Mouse (Mus musculus) limb, embryonic 12.5 days (tissue): ENCODE measurements around the gene Smim14. TPM values are rescaled to one million over a fixed set of nuclear protein-coding genes. Genes with fewer than 3 reads are reported as not detected.

Experiments used
- ATAC-seq: fragments of 200-750 bp; cut with Nextera tagmentation; 2 replicates; pipeline ENCODE4 v1.8.0; 2017; ENCODE audit warnings: low read depth, moderate TSS enrichment; ENCODE audit not compliant: insufficient number of reproducible peaks, insufficient read depth, low FRiP score, low TSS enrichment
- H3K27ac ChIP-seq: fragments of 300-500 bp; sonication (generic); 2 replicates; pipeline ENCODE4 v1.5.1; 2016; ENCODE audit warnings: mild to moderate bottlenecking, moderate library complexity
- H3K27me3 ChIP-seq: fragments of 300-500 bp; sonication (generic); 2 replicates; pipeline ENCODE4 v1.6.1; 2016; ENCODE audit warnings: mild to moderate bottlenecking, moderate library complexity
- H3K36me3 ChIP-seq: fragments of 300-500 bp; sonication (generic); 2 replicates; pipeline ENCODE4 v1.6.1; 2016; ENCODE audit warnings: mild to moderate bottlenecking, moderate library complexity
- H3K4me1 ChIP-seq: fragments of 300-500 bp; sonication (generic); replicated peaks from 2 replicates; pipeline ENCODE4 v1.6.1; 2016
- H3K4me2 ChIP-seq: fragments of 300-500 bp; sonication (generic); 2 replicates; pipeline ENCODE4 v1.6.1; 2016; ENCODE audit warnings: mild to moderate bottlenecking, moderate library complexity
- H3K4me3 ChIP-seq: fragments of 300-500 bp; sonication (generic); replicated peaks from 2 replicates; pipeline ENCODE4 v1.5.1; 2016; ENCODE audit warnings: mild to moderate bottlenecking
- H3K9ac ChIP-seq: fragments of 300-500 bp; sonication (generic); replicated peaks from 2 replicates; pipeline ENCODE4 v1.6.1; 2016; ENCODE audit warnings: mild to moderate bottlenecking, moderate library complexity
- H3K9me3 ChIP-seq: fragments of 300-500 bp; sonication (generic); 2 replicates; pipeline ENCODE4 v1.6.1; 2016; ENCODE audit warnings: mild to moderate bottlenecking, moderate library complexity
- WGBS: fragments of 180-500 bp; shearing (Covaris S2); methylation state at CpG from one replicate; pipeline ENCODE4 v1.1.7; 2016; 5-methylcytosine and 5-hydroxymethylcytosine counted together
- polyA plus RNA-seq: library from polyadenylated mRNA; unstranded; fragments of >200 nt; fragmentation: Nextera tagmentation; extraction: Ambion mirVana; gene quantifications from 2 replicates; pipeline ENCODE4 v1.2.1, GENCODE M21; 2016

Smim14 gene
- 106 and 116 TPM in 2 replicates for polyA plus RNA-seq

- WGBS: under 1% methylated on average over 66 of the region's 66 CpGs
- peak; percentile 97 for ATAC-seq
- Histone ChIP-seq H3K36me3 (peaks cover 5% of the 10 kb centered on the region; the same call in 1 of the 2 replicates), H3K4me3 (peak within 1 kb of the TSS; percentile 96), H3K27me3 (no peaks in the 10 kb centered on the region), H3K9me3 (no peaks in the 10 kb centered on the region), H3K4me1 (peaks cover 8% of the 10 kb centered on the region), H3K4me2 (peak within 1 kb of the TSS; percentile 70), H3K27ac (peak within 1 kb of the TSS; percentile 100), H3K9ac (peak within 1 kb of the TSS; percentile 98)
Observed at GRCm38 (mm10) chr5:65536751-65537419, at the start of gene Smim14, which contains the start of gene Ube2k. TSS of gene Smim14 (minus strand) at chr5:65537184. TSS of gene Ube2k (plus strand) at chr5:65537233.

GRCm38 (mm10) chr5:65586291-65586690 lies 49.3 kb upstream of the Smim14 start:
- ATAC-seq: no peak
- H3K27me3 ChIP-seq: no peaks in the 10 kb centered on the region
- WGBS: 89% methylated on average over 5 of the region's 5 CpGs
- no peak overlapping the region for H3K4me2 ChIP-seq
- no peak overlapping the region for H3K27ac ChIP-seq
- peaks cover 59% of the 10 kb centered on the region for H3K36me3 ChIP-seq
- H3K9ac ChIP-seq: no peak overlapping the region
- no peak overlapping the region for H3K4me3 ChIP-seq
- no peaks in the 10 kb centered on the region for H3K9me3 ChIP-seq
- no peaks in the 10 kb centered on the region for H3K4me1 ChIP-seq

- no peak overlapping the region for H3K9ac ChIP-seq
- H3K36me3 ChIP-seq: peaks cover 50% of the 10 kb centered on the region
- H3K9me3 ChIP-seq: no peaks in the 10 kb centered on the region
- no peak overlapping the region for H3K4me3 ChIP-seq
- H3K27ac ChIP-seq: no peak overlapping the region
- no peak overlapping the region for H3K4me2 ChIP-seq
- no peak for ATAC-seq
- WGBS: 77% methylated on average over 3 of the region's 3 CpGs
- H3K4me1 ChIP-seq: 0 out of 2 replicates have a peak, but pooled peaks cover 3% of the 10 kb centered on the region
- no peaks in the 10 kb centered on the region for H3K27me3 ChIP-seq
Observed at GRCm38 (mm10) chr5:65578545-65578944, 41.6 kb upstream of the Smim14 start.

- 0 out of 2 replicates have a peak, but pooled peaks cover 3% of the 10 kb centered on the region for H3K4me1 ChIP-seq
- H3K9ac ChIP-seq: no peak overlapping the region
- no peak for ATAC-seq
- no peak overlapping the region for H3K4me3 ChIP-seq
- H3K36me3 ChIP-seq: peaks cover 47% of the 10 kb centered on the region
- no peak overlapping the region for H3K4me2 ChIP-seq
- H3K27me3 ChIP-seq: no peaks in the 10 kb centered on the region
- no peaks in the 10 kb centered on the region for H3K9me3 ChIP-seq
- 85% methylated on average over 2 of the region's 2 CpGs for WGBS
- no peak overlapping the region for H3K27ac ChIP-seq
Observed at GRCm38 (mm10) chr5:65575896-65576295, 38.9 kb upstream of the Smim14 start.

- Histone ChIP-seq H3K4me2 (no peak overlapping the region), H3K4me1 (0 out of 2 replicates have a peak, but pooled peaks cover 3% of the 10 kb centered on the region), H3K27me3 (no peaks in the 10 kb centered on the region), H3K4me3 (no peak overlapping the region), H3K36me3 (peaks cover 47% of the 10 kb centered on the region), H3K9ac (no peak overlapping the region), H3K27ac (no peak overlapping the region), H3K9me3 (no peaks in the 10 kb centered on the region)
- 85% methylated on average over 2 of the region's 2 CpGs for WGBS
- ATAC-seq: no peak
Observed at GRCm38 (mm10) chr5:65574876-65575275, 37.9 kb upstream of the Smim14 start.

- ATAC-seq: no peak
- H3K27ac ChIP-seq: no peak overlapping the region
- H3K27me3 ChIP-seq: no peaks in the 10 kb centered on the region
- H3K4me1 ChIP-seq: peaks cover 8% of the 10 kb centered on the region; the same call in 1 of the 2 replicates
- H3K9me3 ChIP-seq: no peaks in the 10 kb centered on the region
- H3K4me3 ChIP-seq: no peak overlapping the region
- H3K9ac ChIP-seq: no peak overlapping the region
- H3K36me3 ChIP-seq: peaks cover 30% of the 10 kb centered on the region
- no peak overlapping the region for H3K4me2 ChIP-seq
- WGBS: 82% methylated on average over 2 of the region's 2 CpGs
Observed at GRCm38 (mm10) chr5:65565486-65565885, 28.5 kb upstream of the Smim14 start.

- Histone ChIP-seq H3K4me3 (no peak overlapping the region), H3K36me3 (peaks cover 16% of the 10 kb centered on the region), H3K9ac (no peak overlapping the region), H3K27me3 (no peaks in the 10 kb centered on the region), H3K27ac (no peak overlapping the region), H3K9me3 (no peaks in the 10 kb centered on the region), H3K4me2 (no peak overlapping the region), H3K4me1 (peaks cover 8% of the 10 kb centered on the region; the same call in 1 of the 2 replicates)
- 0 out of 2 replicates have a peak, but pooled peaks have one; percentile 42 for ATAC-seq
- 38% methylated on average over 20 of the region's 20 CpGs for WGBS
Observed at GRCm38 (mm10) chr5:65561125-65561893, 24.3 kb upstream of the Smim14 start.

- H3K27ac ChIP-seq: no peak overlapping the region
- H3K9ac ChIP-seq: no peak overlapping the region
- no peaks in the 10 kb centered on the region for H3K27me3 ChIP-seq
- no peak overlapping the region for H3K4me3 ChIP-seq
- H3K4me1 ChIP-seq: peaks cover 8% of the 10 kb centered on the region; the same call in 1 of the 2 replicates
- H3K36me3 ChIP-seq: peaks cover 26% of the 10 kb centered on the region
- H3K4me2 ChIP-seq: no peak overlapping the region
- H3K9me3 ChIP-seq: no peaks in the 10 kb centered on the region
- ATAC-seq: 0 out of 2 replicates have a peak, but pooled peaks have one; percentile 42
Observed at GRCm38 (mm10) chr5:65557109-65557508, 20.1 kb upstream of the Smim14 start.

GRCm38 (mm10) chr5:65549677-65550076 lies 12.7 kb upstream of the Smim14 start:
- H3K4me1 ChIP-seq: peaks cover 20% of the 10 kb centered on the region
- H3K9ac ChIP-seq: no peak overlapping the region
- no peak overlapping the region for H3K4me3 ChIP-seq
- 0 out of 2 replicates have a peak, but pooled peaks cover 3% of the 10 kb centered on the region for H3K9me3 ChIP-seq
- no peak overlapping the region for H3K27ac ChIP-seq
- 93% methylated on average over 1 of the region's 1 CpGs for WGBS
- peaks cover 16% of the 10 kb centered on the region for H3K36me3 ChIP-seq
- no peak overlapping the region for H3K4me2 ChIP-seq
- no peak for ATAC-seq
- H3K27me3 ChIP-seq: no peaks in the 10 kb centered on the region

GRCm38 (mm10) chr5:65544616-65545015 lies 7.6 kb upstream of the Smim14 start:
- ATAC-seq: no peak
- WGBS: 75% methylated on average over 2 of the region's 2 CpGs
- Histone ChIP-seq H3K9ac (no peak overlapping the region), H3K4me1 (peaks cover 10% of the 10 kb centered on the region), H3K27ac (no peak overlapping the region), H3K4me2 (no peak overlapping the region), H3K36me3 (peaks cover 12% of the 10 kb centered on the region), H3K27me3 (no peaks in the 10 kb centered on the region), H3K4me3 (no peak overlapping the region), H3K9me3 (0 out of 2 replicates have a peak, but pooled peaks cover 3% of the 10 kb centered on the region)

- Histone ChIP-seq H3K36me3 (peaks cover 8% of the 10 kb centered on the region; the same call in 1 of the 2 replicates), H3K9ac (no peak overlapping the region), H3K27me3 (no peaks in the 10 kb centered on the region), H3K4me2 (no peak overlapping the region), H3K9me3 (no peaks in the 10 kb centered on the region), H3K4me3 (no peak overlapping the region), H3K27ac (no peak overlapping the region), H3K4me1 (peaks cover 14% of the 10 kb centered on the region)
- WGBS: 86% methylated on average over 1 of the region's 1 CpGs
- ATAC-seq: no peak
Observed at GRCm38 (mm10) chr5:65543491-65543890, 6.5 kb upstream of the Smim14 start.
